Mouse (Mus musculus): ENCODE measurements around the gene Sf3b3. TPM values are rescaled to one million over a fixed set of nuclear protein-coding genes. Genes with fewer than 3 reads are reported as not detected.

The Sf3b3 gene
- total and polyA plus RNA-seq, 3 experiments = 167 to 224 (median 170) TPM

DNA sequence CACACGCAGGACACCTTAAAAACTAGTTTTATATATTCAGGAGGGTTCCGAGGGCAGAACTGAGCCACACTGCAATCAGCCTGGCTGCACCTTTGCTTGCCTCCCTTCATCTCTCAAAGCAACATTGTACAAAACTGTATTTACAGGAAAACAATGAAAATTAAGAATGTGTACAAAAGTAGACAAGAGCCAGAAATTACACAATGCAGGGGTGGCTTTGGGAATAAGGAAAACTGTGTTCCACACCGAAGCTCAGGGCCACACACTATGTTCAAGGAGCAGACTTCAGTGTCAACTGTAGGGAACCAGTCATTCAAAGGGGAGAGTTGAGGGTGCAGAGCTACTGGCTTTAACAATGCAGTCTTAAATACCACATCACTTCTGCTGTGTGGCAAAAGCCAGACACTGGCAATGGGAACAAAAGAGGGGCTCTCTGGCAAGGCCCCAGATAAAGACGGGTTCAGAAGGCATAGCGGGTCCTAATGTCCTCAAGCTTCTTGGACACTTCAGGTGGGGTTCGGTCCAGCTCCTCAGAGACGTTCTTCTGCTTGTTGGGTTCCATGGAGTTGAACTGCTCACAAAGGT lies 36.0 kb downstream of the Sf3b3 start:
- Histone ChIP-seq H3K4me3 (ENCODE audit: control insufficient read depth in 1 of 2, insufficient read depth in 1 of 2, low read depth in 2 of 2, low read length in 2 of 2) (no peak overlapping the region), H3K27ac (ENCODE audit: control insufficient read depth, low read depth, low read length) (no peak overlapping the region), H3K27me3 (ENCODE audit: control insufficient read depth in 1 of 2, insufficient read depth in 2 of 2, low read length in 2 of 2) (no peaks in the 10 kb centered on the region), H3K9ac (ENCODE audit: control insufficient read depth, low read depth, low read length, poor library complexity, severe bottlenecking) (no peak overlapping the region), H3K4me1 (ENCODE audit: control insufficient read depth in 1 of 2, insufficient read depth in 2 of 2, low read length in 2 of 2) (peaks cover 7 to 11% of the 10 kb centered on the region in 2 experiments), H3K36me3 (ENCODE audit: control insufficient read depth in 1 of 2, insufficient read depth in 2 of 2, low read length in 2 of 2) (peaks cover 30 to 34% of the 10 kb centered on the region in 2 experiments), H3K9me3 (replicated peaks; ENCODE audit: insufficient read depth, low read length) (no peaks in the 10 kb centered on the region), H3K79me2 (ENCODE audit: control insufficient read depth, insufficient read depth, low read length, poor library complexity) (no peaks in the 10 kb centered on the region)
- no peak for TF ChIP-seq CHD1 (IDR thresholded peaks at IDR 0.05; ENCODE audit: low read depth, low read length)
- no peak for TF ChIP-seq MAZ (IDR thresholded peaks at IDR 0.05; ENCODE audit: low read depth, low read length)
- no peak for TF ChIP-seq CHD2 (IDR thresholded peaks at IDR 0.05; ENCODE audit: low read length)
- TF ChIP-seq ZMIZ1 (IDR thresholded peaks at IDR 0.05; ENCODE audit: low read depth, low read length) = no peak
- TF ChIP-seq E2F4 (IDR thresholded peaks at IDR 0.05; ENCODE audit: borderline replicate concordance, low read depth, low read length) = no peak
- no peak for TF ChIP-seq KAT2A (conservative IDR thresholded peaks at IDR 0.05; ENCODE audit: low read depth, low read length)
- TF ChIP-seq CTCF (IDR thresholded peaks at IDR 0.05 in 2 of 3, conservative IDR thresholded peaks at IDR 0.05 in 1 of 3; ENCODE audit: control insufficient read depth in 1 of 3, insufficient read depth in 1 of 3, low read depth in 2 of 3, low read length in 3 of 3, poor library complexity in 1 of 3, severe bottlenecking in 1 of 3) = no peak
- no peak for TF ChIP-seq POLR2A (IDR thresholded peaks at IDR 0.05; ENCODE audit: control insufficient read depth in 1 of 2, insufficient read depth in 1 of 2, low read depth in 1 of 2, low read length in 2 of 2, poor library complexity in 1 of 2)
- TF ChIP-seq USF1 (IDR thresholded peaks at IDR 0.05; ENCODE audit: low read depth, low read length) = no peak
- no peak for TF ChIP-seq POLR2AphosphoS5 (IDR thresholded peaks at IDR 0.05; ENCODE audit: borderline replicate concordance, low read depth, low read length)
- TF ChIP-seq MYB (IDR thresholded peaks at IDR 0.05; ENCODE audit: low read depth, low read length) = no peak
- no peak for TF ChIP-seq RAD21 (IDR thresholded peaks at IDR 0.05; ENCODE audit: low read depth, low read length)
- TF ChIP-seq GATA1 (IDR thresholded peaks at IDR 0.05; ENCODE audit: low read depth, low read length) = no peak
- no peak for TF ChIP-seq EP300 (IDR thresholded peaks at IDR 0.05; ENCODE audit: low read depth in 1 of 2, low read length in 2 of 2)
- no peak for TF ChIP-seq USF2 (IDR thresholded peaks at IDR 0.05; ENCODE audit: borderline replicate concordance in 1 of 2, insufficient read depth in 1 of 2, low read depth in 1 of 2, low read length in 2 of 2)
- no peak for TF ChIP-seq NELFE (IDR thresholded peaks at IDR 0.05; ENCODE audit: low read depth, low read length)
- no peak for TF ChIP-seq MAFK (IDR thresholded peaks at IDR 0.05; ENCODE audit: borderline replicate concordance, low read depth, low read length)
- TF ChIP-seq ZKSCAN1 (IDR thresholded peaks at IDR 0.05; ENCODE audit: low read depth, low read length) = no peak
- DNase-seq (ENCODE audit: low read depth, low spot score) = no peak

GRCm38 (mm10) chr8:110809831-110810230 lies 36.8 kb downstream of the Sf3b3 start:
- TF ChIP-seq POLR2AphosphoS2 (IDR thresholded peaks at IDR 0.05; ENCODE audit: low read length) = no peak
- no peak for TF ChIP-seq NRF1 (IDR thresholded peaks at IDR 0.05; ENCODE audit: insufficient read depth, low read depth, low read length, poor library complexity, severe bottlenecking)
- TF ChIP-seq TBP (IDR thresholded peaks at IDR 0.05; ENCODE audit: low read depth, low read length) = no peak
- no peak for TF ChIP-seq MEF2A (IDR thresholded peaks at IDR 0.05; ENCODE audit: extremely low read depth, insufficient replicate concordance, low read depth, low read length, poor library complexity, severe bottlenecking)
- no peak for TF ChIP-seq USF2 (IDR thresholded peaks at IDR 0.05; ENCODE audit: borderline replicate concordance in 1 of 2, insufficient read depth in 1 of 2, low read depth in 1 of 2, low read length in 2 of 2)
- no peak for TF ChIP-seq MAZ (IDR thresholded peaks at IDR 0.05; ENCODE audit: low read depth, low read length)
- TF ChIP-seq KAT2A (conservative IDR thresholded peaks at IDR 0.05; ENCODE audit: low read depth, low read length) = no peak
- no peak for TF ChIP-seq GATA1 (IDR thresholded peaks at IDR 0.05; ENCODE audit: low read depth, low read length)
- no peak for TF ChIP-seq MAFK (IDR thresholded peaks at IDR 0.05; ENCODE audit: borderline replicate concordance, low read depth, low read length)
- no peak for DNase-seq (ENCODE audit: low read depth, low spot score)

More at GRCm38 (mm10) chr8:110809831-110810230, 36.8 kb downstream of the Sf3b3 start:
- Histone ChIP-seq H3K4me3 (ENCODE audit: control insufficient read depth in 1 of 2, insufficient read depth in 1 of 2, low read depth in 2 of 2, low read length in 2 of 2) (no peak overlapping the region), H3K9me3 (replicated peaks; ENCODE audit: insufficient read depth, low read length) (no peaks in the 10 kb centered on the region), H3K36me3 (ENCODE audit: control insufficient read depth in 1 of 2, insufficient read depth in 2 of 2, low read length in 2 of 2) (peaks cover 28 to 30% of the 10 kb centered on the region in 2 experiments), H3K27ac (ENCODE audit: control insufficient read depth, low read depth, low read length) (no peak overlapping the region), H3K79me2 (ENCODE audit: control insufficient read depth, insufficient read depth, low read length, poor library complexity) (no peaks in the 10 kb centered on the region), H3K27me3 (ENCODE audit: control insufficient read depth in 1 of 2, insufficient read depth in 2 of 2, low read length in 2 of 2) (no peaks in the 10 kb centered on the region), H3K9ac (ENCODE audit: control insufficient read depth, low read depth, low read length, poor library complexity, severe bottlenecking) (no peak overlapping the region), H3K4me1 (ENCODE audit: control insufficient read depth in 1 of 2, insufficient read depth in 2 of 2, low read length in 2 of 2) (peaks cover 7 to 11% of the 10 kb centered on the region in 2 experiments)
